Mouse (Mus musculus) adrenal gland (tissue): ENCODE measurements around the gene Ehbp1.

Experiments used
- intact Hi-C: fragments of 180-260 bp; cut with DNase I; formaldehyde crosslinking; loops from one replicate; pipeline ENCODE4 v1.15.1; 2025

Gene Ehbp1

DNA sequence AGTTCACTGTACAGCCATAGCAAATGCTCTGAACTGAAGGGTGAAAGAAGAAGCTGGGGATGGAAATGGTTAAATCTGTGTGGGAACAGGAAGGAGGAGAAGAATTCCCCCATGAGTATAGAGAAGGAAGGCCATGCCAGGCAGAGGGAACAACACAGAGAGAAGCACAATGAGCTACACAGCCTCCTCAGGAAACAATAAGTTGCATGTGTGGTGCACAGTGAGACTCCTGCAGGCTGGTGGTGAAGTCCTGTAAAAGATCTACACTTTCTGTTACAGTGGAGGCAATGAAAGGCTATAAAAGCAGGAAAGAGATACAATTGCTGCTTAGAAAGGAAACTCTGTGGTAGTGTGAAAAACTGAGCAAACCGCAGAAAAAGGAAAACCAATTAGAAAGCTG lies 357.0 kb downstream of the Ehbp1 start:
- intact Hi-C loops = no loop called here

GRCm38 (mm10) chr11:21974005-21974531 lies 368.0 kb downstream of the Ehbp1 start:
- intact Hi-C loops = no loop called here

GRCm38 (mm10) chr11:21973597-21973996 lies 368.5 kb downstream of the Ehbp1 start:
- intact Hi-C loops = no loop called here

DNA sequence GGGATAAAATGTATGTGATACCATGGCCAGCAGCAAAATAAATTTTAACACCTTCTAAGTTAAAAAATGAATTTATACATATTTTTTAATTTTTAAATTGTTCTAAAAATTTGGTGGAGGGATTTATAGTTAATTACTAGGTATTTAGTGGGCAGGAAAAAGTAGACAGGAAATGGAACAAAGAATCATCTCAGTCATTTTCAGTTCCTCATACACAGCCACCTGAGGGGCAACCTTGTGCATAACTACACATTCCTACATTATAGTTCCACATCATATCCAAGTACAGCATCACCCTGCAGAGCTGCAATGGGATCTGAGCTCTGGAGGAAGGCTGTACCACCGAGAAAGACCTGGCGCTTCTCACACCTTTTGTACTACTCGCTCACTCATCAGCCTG lies 373.2 kb downstream of the Ehbp1 start:
- intact Hi-C loops = no loop called here
